Mouse (Mus musculus): ENCODE data around the gene Gm9046.
"Not testable (repeated sequence)": the region's sequence is repeated elsewhere in the genome, so short reads cannot be mapped to it uniquely, and the experiment has no call there.

DNA sequence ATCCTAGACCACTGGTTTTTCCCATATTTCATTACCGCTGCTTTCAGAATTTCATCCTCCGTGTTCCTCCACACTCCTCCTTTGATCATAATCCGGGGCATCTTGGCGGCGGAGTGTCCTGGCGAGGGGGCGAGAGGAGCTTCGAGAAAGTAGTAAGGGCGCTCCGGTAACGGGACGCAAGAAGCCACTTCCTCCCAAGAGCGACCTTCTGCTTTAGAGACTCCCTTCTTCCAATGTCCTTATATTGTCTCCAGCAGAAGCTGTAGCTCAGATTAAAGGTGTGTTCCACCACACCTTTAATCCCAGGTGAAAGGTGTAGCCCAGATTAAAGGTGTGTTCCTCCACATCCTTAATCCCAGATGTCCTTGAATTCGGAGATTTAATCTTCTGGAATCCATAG, 10.7 kb downstream of the Gm9046 start, which contains the start of gene Gm9044:
- TF ChIP-seq CTCF (IDR thresholded peaks at IDR 0.05; ENCODE audit: borderline replicate concordance, insufficient read depth, low read depth, low read length); POLR2A (IDR thresholded peaks at IDR 0.05; ENCODE audit: borderline replicate concordance, insufficient read depth, low read length): not testable (repeated sequence)

Measured in cerebellum, adult 2 months (tissue).